Mouse (Mus musculus) liver, postnatal 0 days (tissue): ENCODE data around the gene Csrnp2.

Source experiments
- CTCF ChIP-seq: sonication (generic); IDR thresholded peaks from 2 replicates; pipeline ENCODE4 v1.5.1; 2016; ENCODE audit warnings: antibody characterized with exemption, low read depth
- EP300 ChIP-seq: IDR thresholded peaks from 2 replicates; pipeline ENCODE4 v1.6.1; 2016; ENCODE audit warnings: antibody characterized with exemption, low read depth, mild to moderate bottlenecking

DNA sequence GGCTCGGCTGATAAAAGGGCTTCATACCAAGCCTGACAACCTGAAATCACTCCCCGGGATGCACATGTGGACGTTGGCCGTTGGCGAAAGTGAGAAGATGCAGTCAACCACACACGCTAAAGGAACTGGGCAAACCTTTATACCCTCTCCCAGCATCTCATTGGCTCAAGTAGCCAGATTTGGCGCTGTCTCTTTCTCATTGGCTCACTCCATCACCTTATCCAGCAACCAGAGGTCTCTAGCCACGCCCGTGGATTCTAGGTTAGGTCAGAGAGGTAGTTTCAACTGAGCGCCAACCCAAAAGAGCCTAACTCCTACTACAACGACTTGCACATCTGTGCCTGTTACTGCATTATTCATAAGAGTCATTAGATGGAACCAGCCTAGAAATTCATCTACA, 42.8 kb downstream of the Csrnp2 start:
- no peak for TF ChIP-seq CTCF
- TF ChIP-seq EP300: no peak
